Mouse (Mus musculus): ENCODE measurements around the gene Sh3pxd2a.

DNA sequence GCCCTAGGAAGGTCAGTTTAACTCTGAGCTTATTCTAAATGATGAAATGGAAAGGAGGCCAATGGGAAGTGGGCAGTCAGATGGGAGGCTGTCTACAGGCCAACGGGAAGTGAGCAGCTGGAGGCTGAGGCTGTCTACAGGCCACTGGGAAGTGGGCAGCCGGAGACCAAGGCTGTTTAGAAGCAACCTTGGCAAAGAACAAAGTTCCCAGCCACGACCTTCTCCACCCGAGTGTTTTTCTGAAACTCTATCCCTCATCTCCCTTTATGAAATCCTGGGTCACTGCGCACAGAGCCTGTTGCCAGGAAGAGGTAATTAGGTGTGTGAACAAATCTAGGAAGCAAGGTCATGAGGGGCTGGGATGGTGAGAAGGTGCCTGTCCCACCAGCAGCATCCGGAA, 47.8 kb upstream of the Sh3pxd2a start:
- TF ChIP-seq TCF12 (IDR thresholded peaks at IDR 0.05; ENCODE audit: low read depth, low read length) = no peak
- no peak for TF ChIP-seq TBP (IDR thresholded peaks at IDR 0.05; ENCODE audit: low read depth, low read length)
- TF ChIP-seq TAL1 (IDR thresholded peaks at IDR 0.05; ENCODE audit: low read length) = no peak
- no peak for TF ChIP-seq CTCF (IDR thresholded peaks at IDR 0.05 in 2 of 3, conservative IDR thresholded peaks at IDR 0.05 in 1 of 3; ENCODE audit: control insufficient read depth in 1 of 3, insufficient read depth in 1 of 3, low read depth in 2 of 3, low read length in 3 of 3, poor library complexity in 1 of 3, severe bottlenecking in 1 of 3)
- TF ChIP-seq CHD2 (IDR thresholded peaks at IDR 0.05; ENCODE audit: low read length) = no peak
- TF ChIP-seq EP300 (IDR thresholded peaks at IDR 0.05; ENCODE audit: low read depth in 1 of 2, low read length in 2 of 2) = no peak
- no peak for TF ChIP-seq USF1 (IDR thresholded peaks at IDR 0.05; ENCODE audit: low read depth, low read length)
- no peak for TF ChIP-seq ZNF384 (IDR thresholded peaks at IDR 0.05; ENCODE audit: low read depth, low read length)
- TF ChIP-seq GATA1 (IDR thresholded peaks at IDR 0.05; ENCODE audit: low read depth, low read length) = no peak
- TF ChIP-seq POLR2A (IDR thresholded peaks at IDR 0.05; ENCODE audit: control insufficient read depth in 1 of 2, insufficient read depth in 1 of 2, low read depth in 1 of 2, low read length in 2 of 2, poor library complexity in 1 of 2) = no peak
